Mouse (Mus musculus): ENCODE results near the gene Kbtbd4.
A peak's percentile ranks its signal among the peaks of the same experiment; 100 is the strongest.
"Not testable (repeated sequence)": the region's sequence is repeated elsewhere in the genome, so short reads cannot be mapped to it uniquely, and the experiment has no call there.

Kbtbd4 gene

GRCm38 (mm10) chr2:90904076-90904855 lies at the start of gene Kbtbd4, which contains the start of gene Ndufs3:
Gene Kbtbd4, plus strand, starts transcription at chr2:90904740.
Gene Ndufs3, minus strand, starts transcription at chr2:90904827.
- peak; percentile 89 for DNase-seq (ENCODE audit: low read depth)

GRCm38 (mm10) chr2:90861486-90861885 lies 43.1 kb upstream of the Kbtbd4 start:
- no peak for DNase-seq (ENCODE audit: low read depth)

GRCm38 (mm10) chr2:90864184-90864583 lies 40.4 kb upstream of the Kbtbd4 start:
- DNase-seq (ENCODE audit: low read depth) = no peak

- peak; percentile 83 for DNase-seq (ENCODE audit: low read depth)
Observed at GRCm38 (mm10) chr2:90866524-90866923, 38.0 kb upstream of the Kbtbd4 start.

GRCm38 (mm10) chr2:90870136-90870601 lies 34.4 kb upstream of the Kbtbd4 start:
- DNase-seq (ENCODE audit: low read depth) = peak; percentile 72

GRCm38 (mm10) chr2:90871180-90871961 lies 33.2 kb upstream of the Kbtbd4 start:
- no peak for DNase-seq (ENCODE audit: low read depth)

- no peak for DNase-seq (ENCODE audit: low read depth)
Observed at GRCm38 (mm10) chr2:90874025-90874424, 30.5 kb upstream of the Kbtbd4 start.

- no peak for DNase-seq (ENCODE audit: low read depth)
Observed at GRCm38 (mm10) chr2:90875239-90875638, 29.3 kb upstream of the Kbtbd4 start.

- DNase-seq (ENCODE audit: low read depth) = no peak
Observed at GRCm38 (mm10) chr2:90877584-90878259, 26.8 kb upstream of the Kbtbd4 start.

GRCm38 (mm10) chr2:90879419-90879818 lies 25.1 kb upstream of the Kbtbd4 start:
- no peak for DNase-seq (ENCODE audit: low read depth)

- DNase-seq (ENCODE audit: low read depth) = no peak
Observed at GRCm38 (mm10) chr2:90880144-90880785, 24.3 kb upstream of the Kbtbd4 start.

- no peak for DNase-seq (ENCODE audit: low read depth)
Observed at GRCm38 (mm10) chr2:90881824-90882223, 22.7 kb upstream of the Kbtbd4 start.

GRCm38 (mm10) chr2:90885218-90886041 lies 19.1 kb upstream of the Kbtbd4 start, which contains the start of gene C1qtnf4:
Gene C1qtnf4, plus strand, starts transcription at chr2:90885860.
- DNase-seq (ENCODE audit: low read depth) = no peak

- DNase-seq (ENCODE audit: low read depth) = no peak
Observed at GRCm38 (mm10) chr2:90886436-90886835, 18.1 kb upstream of the Kbtbd4 start.

- no peak for DNase-seq (ENCODE audit: low read depth)
Observed at GRCm38 (mm10) chr2:90887627-90888026, 16.9 kb upstream of the Kbtbd4 start.

- no peak for DNase-seq (ENCODE audit: low read depth)
Observed at GRCm38 (mm10) chr2:90889550-90890548, 14.7 kb upstream of the Kbtbd4 start.

- no peak for DNase-seq (ENCODE audit: low read depth)
Observed at GRCm38 (mm10) chr2:90893673-90894298, 10.8 kb upstream of the Kbtbd4 start.

GRCm38 (mm10) chr2:90894299-90894677 lies 10.3 kb upstream of the Kbtbd4 start:
- not testable (repeated sequence) for DNase-seq (ENCODE audit: low read depth)

GRCm38 (mm10) chr2:90903398-90903797 lies 1.1 kb upstream of the Kbtbd4 start:
- DNase-seq (ENCODE audit: low read depth) = no peak
